Mouse (Mus musculus): ENCODE results near the gene Olfr1383. TPM values are rescaled to one million over a fixed set of nuclear protein-coding genes. Genes with fewer than 3 reads are reported as not detected.

Gene Olfr1383
- polyA plus RNA-seq, 1 experiment from 2014 or later, result not detected

Other genes starting within 250 kb of the Olfr1383 start
- gene Olfr1393, start 241.3 kb upstream of the Olfr1383 start, polyA plus RNA-seq (2015; fragmentation: Nextera tagmentation; extraction: Ambion mirVana), result not detected in 2 replicates
- gene Olfr1392, start 234.4 kb upstream of the Olfr1383 start, polyA plus RNA-seq (2015; fragmentation: Nextera tagmentation; extraction: Ambion mirVana), result not detected in 2 replicates
- not detected in 2 replicates for gene Olfr10, start 214.9 kb upstream of the Olfr1383 start, polyA plus RNA-seq (2015; fragmentation: Nextera tagmentation; extraction: Ambion mirVana)
- not detected in 2 replicates for gene Olfr1391, start 196.9 kb upstream of the Olfr1383 start, polyA plus RNA-seq (2015; fragmentation: Nextera tagmentation; extraction: Ambion mirVana)
- not detected in 2 replicates for gene Olfr1390, start 184.5 kb upstream of the Olfr1383 start, polyA plus RNA-seq (2015; fragmentation: Nextera tagmentation; extraction: Ambion mirVana)
- gene Olfr1389, start 96.6 kb upstream of the Olfr1383 start, polyA plus RNA-seq (2015; fragmentation: Nextera tagmentation; extraction: Ambion mirVana), result not detected in 2 replicates
- 0.06 TPM in 1 of 2 replicates, not detected in the other for gene Olfr1388, start 83.0 kb upstream of the Olfr1383 start, polyA plus RNA-seq (2015; fragmentation: Nextera tagmentation; extraction: Ambion mirVana)
- gene Olfr1387, start 64.3 kb upstream of the Olfr1383 start, polyA plus RNA-seq (2015; fragmentation: Nextera tagmentation; extraction: Ambion mirVana), result not detected in 2 replicates
- not detected in 2 replicates for gene Olfr1386, start 54.6 kb upstream of the Olfr1383 start, polyA plus RNA-seq (2015; fragmentation: Nextera tagmentation; extraction: Ambion mirVana)
- gene Olfr1385, start 30.6 kb upstream of the Olfr1383 start, polyA plus RNA-seq (2015; fragmentation: Nextera tagmentation; extraction: Ambion mirVana), result not detected in 2 replicates
- not detected in 2 replicates for gene Olfr1384, start 12.9 kb upstream of the Olfr1383 start, polyA plus RNA-seq (2015; fragmentation: Nextera tagmentation; extraction: Ambion mirVana)
- not detected in 2 replicates for gene Olfr1382, start 8.6 kb downstream of the Olfr1383 start, polyA plus RNA-seq (2015; fragmentation: Nextera tagmentation; extraction: Ambion mirVana)
- not detected in 2 replicates for gene Olfr1381, start 23.8 kb downstream of the Olfr1383 start, polyA plus RNA-seq (2015; fragmentation: Nextera tagmentation; extraction: Ambion mirVana)
- not detected in 2 replicates for gene Olfr1380, start 37.2 kb downstream of the Olfr1383 start, polyA plus RNA-seq (2015; fragmentation: Nextera tagmentation; extraction: Ambion mirVana)
- gene Flt4, start 89.6 kb downstream of the Olfr1383 start, polyA plus RNA-seq (2015; fragmentation: Nextera tagmentation; extraction: Ambion mirVana), result 2.9 and 3.8 TPM in 2 replicates
- gene Scgb3a1, start 144.0 kb downstream of the Olfr1383 start, polyA plus RNA-seq (2015; fragmentation: Nextera tagmentation; extraction: Ambion mirVana), result 0.20 TPM in 1 of 2 replicates, not detected in the other
- 18.7 and 18.8 TPM in 2 replicates for gene Cnot6, start 193.1 kb downstream of the Olfr1383 start, polyA plus RNA-seq (2015; fragmentation: Nextera tagmentation; extraction: Ambion mirVana)